Comparison of ENCODE assay signal across 11 mouse cellular contexts in genomic region chr5:78621987-78622854, GRCm38 (mm10).
DNase-seq lines count a peak whose midpoint lies in the region; ATAC-seq and TF ChIP-seq lines count a peak whose summit lies in the region.
"Had no signal": no experiment of that assay in that cellular context is flagged by ENCODE, and none has a peak within 500 bp of the region (broad histone marks: within the 10 kb centered on the region; RNA-seq: fewer than 3 reads in every experiment).

No protein-coding gene starts in this region.

- peak; percentile 17 for DNase-seq in lung, embryonic 14.5 days
- DNase-seq in lung, postnatal 25 days (ENCODE audit: low spot score), result no peak
- DNase-seq in layer of hippocampus, postnatal 25 days (ENCODE audit: extremely low spot score in 1 of 2, low spot score in 1 of 2), result peak; percentile 27 to 57
- peak; percentile 4 for DNase-seq in right cerebral cortex, postnatal 25 days
- no peak for DNase-seq in heart, adult 18-20 months
- DNase-seq in thymus, postnatal 14 days, result no peak
- no peak for DNase-seq in ovary, postnatal 36 days (ENCODE audit: low spot score)

- WGBS in lung, embryonic 14.5 days, result 72% methylated on average over 5 of the region's 5 CpGs
- WGBS in forebrain, embryonic 15.5 days, result 15% methylated on average over 5 of the region's 5 CpGs

- H3K4me2 ChIP-seq in lung, embryonic 14.5 days, result no peak overlapping the region
- H3K4me2 ChIP-seq in forebrain, embryonic 15.5 days (replicated peaks), result no peak overlapping the region
- H3K4me2 ChIP-seq: embryonic facial prominence, embryonic 12.5 days; intestine, embryonic 15.5 days; limb, embryonic 12.5 days had no signal

- H3K4me1 ChIP-seq in lung, embryonic 14.5 days (ENCODE audit: insufficient read depth), result no peaks in the 10 kb centered on the region
- H3K4me1 ChIP-seq in forebrain, embryonic 15.5 days, result peaks cover 8% of the 10 kb centered on the region
- H3K4me1 ChIP-seq: embryonic facial prominence, embryonic 12.5 days; intestine, embryonic 15.5 days; limb, embryonic 12.5 days had no signal

- H3K36me3 ChIP-seq in lung, embryonic 14.5 days (ENCODE audit: insufficient read depth), result no peaks in the 10 kb centered on the region
- no peaks in the 10 kb centered on the region for H3K36me3 ChIP-seq in forebrain, embryonic 15.5 days
- H3K36me3 ChIP-seq: embryonic facial prominence, embryonic 12.5 days; intestine, embryonic 15.5 days; limb, embryonic 12.5 days had no signal

- H3K9me3 ChIP-seq in lung, embryonic 14.5 days (ENCODE audit: low read depth, low read length), result no peaks in the 10 kb centered on the region
- H3K9me3 ChIP-seq in forebrain, embryonic 15.5 days, result no peaks in the 10 kb centered on the region
- H3K9me3 ChIP-seq: embryonic facial prominence, embryonic 12.5 days; intestine, embryonic 15.5 days; limb, embryonic 12.5 days had no signal

- no peak overlapping the region for H3K27ac ChIP-seq in lung, embryonic 14.5 days (ENCODE audit: low read depth)
- peak overlapping the region; percentile 85 for H3K27ac ChIP-seq in forebrain, embryonic 15.5 days (replicated peaks)
- H3K27ac ChIP-seq: embryonic facial prominence, embryonic 12.5 days; intestine, embryonic 15.5 days; limb, embryonic 12.5 days had no signal

- H3K4me3 ChIP-seq in lung, embryonic 14.5 days (ENCODE audit: low read depth, low read length), result no peak overlapping the region
- no peak overlapping the region for H3K4me3 ChIP-seq in forebrain, embryonic 15.5 days
- H3K4me3 ChIP-seq: embryonic facial prominence, embryonic 12.5 days; intestine, embryonic 15.5 days; limb, embryonic 12.5 days had no signal

- no peak for TF ChIP-seq CTCF in lung, embryonic 14.5 days (IDR thresholded peaks at IDR 0.05; ENCODE audit: low read depth)

- no peak for ATAC-seq in lung, embryonic 14.5 days (ENCODE audit: insufficient read depth)
- peak; percentile 99 for ATAC-seq in forebrain, embryonic 15.5 days (replicated peaks)
- ATAC-seq: intestine, embryonic 15.5 days had no signal

- H3K27me3 ChIP-seq in lung, embryonic 14.5 days (ENCODE audit: insufficient read depth, low read length), result no peaks in the 10 kb centered on the region
- no peaks in the 10 kb centered on the region for H3K27me3 ChIP-seq in forebrain, embryonic 15.5 days
- H3K27me3 ChIP-seq: embryonic facial prominence, embryonic 12.5 days; intestine, embryonic 15.5 days; limb, embryonic 12.5 days had no signal

- H3K9ac ChIP-seq in lung, embryonic 14.5 days, result no peak overlapping the region
- no peak overlapping the region for H3K9ac ChIP-seq in forebrain, embryonic 15.5 days (replicated peaks)
- H3K9ac ChIP-seq: embryonic facial prominence, embryonic 12.5 days; intestine, embryonic 15.5 days; limb, embryonic 12.5 days had no signal

Comparison
In these comparisons a context has a peak if more than half of its experiments do, and no peak if none do; other contexts are left out.
1. DNase-seq: peak in lung, embryonic 14.5 days (single experiment), layer of hippocampus, postnatal 25 days (2 of 2) and right cerebral cortex, postnatal 25 days (single experiment); none in lung, postnatal 25 days (single experiment), heart, adult 18-20 months (0 of 2), thymus, postnatal 14 days (single experiment) and ovary, postnatal 36 days (single experiment).